Mouse (Mus musculus) megakaryocyte, embryonic 14.5 days (primary cell): ENCODE measurements around the gene Ntf5.
"Not testable (repeated sequence)": the region's sequence is repeated elsewhere in the genome, so short reads cannot be mapped to it uniquely, and the experiment has no call there.

Experiments used
- FLI1 ChIP-seq: IDR thresholded peaks from 2 replicates; pipeline ENCODE4 v1.6.1; 2012; ENCODE audit warnings: low read length, inconsistent platforms, mixed read lengths
- GATA1 ChIP-seq: IDR thresholded peaks from 3 replicates; pipeline ENCODE4 v1.6.1; 2012; ENCODE audit warnings: mixed read lengths, low read length, inconsistent platforms, borderline replicate concordance

- not testable (repeated sequence) for TF ChIP-seq GATA1, FLI1
Observed at GRCm38 (mm10) chr7:45462868-45463267, 49.4 kb downstream of the Ntf5 start.
